Mouse (Mus musculus) regulatory T cell (primary cell): Measurements from ENCODE around the gene Wnt8b.
"Not testable (repeated sequence)": the region's sequence is repeated elsewhere in the genome, so short reads cannot be mapped to it uniquely, and the experiment has no call there.

Experiments used
- in situ Hi-C: fragments of 300-600 bp; cut with MboI, MseI; formaldehyde crosslinking; loops from one replicate; pipeline ENCODE4 v1.15.1; 2025; ENCODE audit warnings: high pct_unique_total_duplicates

The Wnt8b gene

DNA sequence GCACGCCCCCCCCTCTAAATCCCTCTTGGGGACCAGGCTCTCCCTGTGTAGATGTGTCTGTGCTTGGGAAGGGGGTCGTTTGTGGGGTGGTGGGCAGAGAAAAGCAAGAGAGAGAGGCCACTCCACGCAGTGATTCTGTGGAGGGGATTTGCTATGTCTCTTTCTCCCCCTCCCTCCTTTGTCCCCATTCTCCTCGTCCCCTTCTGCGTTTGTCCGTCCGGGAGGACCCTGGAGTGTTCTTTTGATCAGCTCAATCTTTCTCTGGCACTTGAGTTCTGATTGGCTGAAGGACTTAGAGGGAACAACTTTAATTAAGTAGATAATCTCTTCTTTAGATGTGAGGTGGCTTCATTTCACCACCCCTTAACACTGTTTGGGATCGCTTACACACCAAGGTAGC lies at the start of gene Wnt8b:
Gene Wnt8b, plus strand, starts transcription at position 345 of the 400 bp plus-strand sequence.
- in situ Hi-C loops: no loop called here

DNA sequence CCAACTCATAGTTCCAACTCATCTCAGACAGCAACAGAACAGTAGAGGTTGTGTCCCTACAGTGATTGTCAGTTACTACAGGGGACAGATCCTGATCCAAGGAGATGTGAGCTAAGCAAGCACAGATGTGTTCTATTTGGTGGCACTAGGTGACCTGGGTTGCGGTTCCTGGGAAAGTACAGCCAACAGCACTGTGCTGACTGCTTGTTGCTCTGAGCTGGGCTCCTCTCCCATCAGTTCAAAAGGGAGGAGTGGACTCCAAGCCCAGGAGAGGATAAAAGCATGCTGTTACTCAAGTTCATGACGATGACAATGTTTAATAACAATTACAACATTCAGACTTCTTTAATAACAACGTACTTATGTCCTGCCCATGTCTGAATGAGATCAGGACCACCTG lies 47.5 kb upstream of the Wnt8b start:
- in situ Hi-C loops: no loop called here

DNA sequence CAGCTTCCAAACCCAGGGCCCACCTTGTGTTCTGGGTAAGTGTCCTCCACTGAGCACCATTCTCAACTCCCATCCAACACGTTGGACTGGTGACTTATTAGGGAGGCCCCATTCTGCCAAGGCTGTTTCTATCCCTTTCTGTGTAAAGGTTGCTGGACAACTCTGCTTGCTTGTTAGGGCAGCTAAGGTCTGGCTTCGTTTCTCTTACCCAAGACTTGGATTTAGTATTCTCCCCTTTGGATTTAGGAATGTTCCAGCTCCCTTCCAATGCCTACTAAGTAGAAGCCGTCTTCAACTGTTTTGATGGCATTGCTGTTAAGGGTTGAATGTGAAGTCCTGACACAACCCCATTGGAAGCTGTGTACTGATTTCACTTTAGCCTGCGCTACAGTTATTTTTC lies 45.3 kb upstream of the Wnt8b start:
- in situ Hi-C loops: no loop called here

DNA sequence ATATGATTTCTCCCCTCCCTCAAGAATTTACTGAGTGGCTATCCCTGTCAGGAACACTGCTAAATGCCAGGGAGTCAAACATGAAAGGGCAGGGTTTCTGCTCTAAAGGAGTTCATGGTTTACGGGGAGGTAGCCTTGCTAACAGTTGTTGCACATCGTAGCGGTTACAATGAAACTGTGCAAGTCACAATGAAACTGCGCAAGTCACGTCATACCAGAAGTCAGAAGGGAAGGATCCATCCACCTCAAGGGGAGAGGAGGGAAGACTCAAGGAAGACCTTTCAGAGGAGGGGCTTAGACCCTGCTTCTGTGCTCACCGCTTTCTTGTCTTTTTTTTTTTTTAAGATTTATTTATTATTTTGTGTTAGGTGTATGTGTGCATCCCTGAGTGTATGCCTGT lies 38.4 kb upstream of the Wnt8b start:
- in situ Hi-C loops: no loop called here

DNA sequence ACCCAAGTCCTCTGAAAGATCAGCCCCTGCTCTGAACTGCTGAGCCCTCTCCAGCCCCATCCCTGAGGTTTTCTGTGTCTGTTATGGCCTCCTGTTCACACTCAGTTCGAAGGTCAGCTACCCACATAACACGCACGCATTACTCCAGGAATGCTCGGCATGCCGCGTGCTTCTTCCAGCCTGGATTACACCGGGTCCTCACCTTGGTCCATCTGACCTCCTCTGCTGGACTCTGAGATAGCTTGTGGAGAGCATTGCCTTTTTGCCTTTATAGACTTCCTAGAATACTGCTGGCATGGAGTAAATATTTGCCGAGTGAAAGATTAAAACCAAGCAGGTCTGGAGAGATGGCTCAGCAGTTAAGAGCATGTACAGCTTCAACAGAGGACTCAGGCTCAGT lies 37.9 kb upstream of the Wnt8b start:
- in situ Hi-C loops: no loop called here

DNA sequence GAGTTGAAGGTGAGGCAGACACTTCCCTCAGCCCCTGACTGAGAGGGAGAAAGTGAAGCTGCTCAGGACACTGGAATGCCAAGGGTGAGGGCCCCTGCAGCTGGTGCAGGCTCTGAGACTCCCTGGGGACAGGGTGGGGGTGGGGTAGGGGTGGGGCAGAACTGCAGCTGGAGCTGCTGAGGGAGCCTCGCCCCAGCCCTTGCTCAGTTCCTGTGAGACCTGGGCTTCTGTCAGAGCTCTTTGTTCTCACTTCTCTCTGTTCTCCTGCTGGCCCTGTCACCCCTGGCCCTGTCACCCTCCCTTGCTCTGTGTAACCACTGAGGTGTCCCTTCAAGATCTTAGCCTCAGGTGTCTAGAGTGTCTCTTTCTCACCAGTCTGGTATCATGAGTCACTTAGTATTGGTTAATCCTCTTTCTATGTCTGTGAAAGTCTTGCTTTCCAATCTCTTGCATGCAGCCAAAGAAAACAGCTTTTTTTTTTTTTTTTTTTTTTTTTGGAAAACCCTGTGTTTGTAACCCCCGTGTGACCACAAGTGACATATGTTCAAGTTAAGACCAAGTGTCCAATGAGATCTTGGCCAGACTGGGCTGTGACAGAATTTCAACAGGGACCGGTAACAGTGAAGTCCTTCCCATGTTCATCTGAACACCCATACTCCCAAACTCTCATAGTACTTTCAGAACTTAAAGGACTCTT lies 35.8 kb upstream of the Wnt8b start:
- in situ Hi-C loops: no loop called here

DNA sequence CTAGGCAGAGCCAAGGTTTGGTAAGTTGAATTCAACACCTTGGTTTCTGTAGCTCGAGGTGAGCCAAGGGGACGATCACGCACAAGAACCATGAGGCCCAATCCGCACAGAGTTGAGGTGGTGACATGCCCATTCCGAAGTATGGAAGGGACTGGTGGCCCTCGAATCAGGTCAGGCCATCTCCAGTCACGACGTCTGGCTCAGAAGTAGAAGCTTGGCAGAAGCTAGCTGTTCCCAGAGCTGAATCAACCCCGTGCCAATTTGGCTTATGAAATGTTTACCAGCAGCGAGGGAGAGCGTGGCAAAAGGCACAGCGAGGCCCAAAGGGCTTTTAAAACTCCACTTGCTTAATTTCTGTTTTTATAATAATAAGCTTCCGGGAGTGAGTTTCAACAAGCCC lies 34.6 kb upstream of the Wnt8b start:
- in situ Hi-C loops: no loop called here

DNA sequence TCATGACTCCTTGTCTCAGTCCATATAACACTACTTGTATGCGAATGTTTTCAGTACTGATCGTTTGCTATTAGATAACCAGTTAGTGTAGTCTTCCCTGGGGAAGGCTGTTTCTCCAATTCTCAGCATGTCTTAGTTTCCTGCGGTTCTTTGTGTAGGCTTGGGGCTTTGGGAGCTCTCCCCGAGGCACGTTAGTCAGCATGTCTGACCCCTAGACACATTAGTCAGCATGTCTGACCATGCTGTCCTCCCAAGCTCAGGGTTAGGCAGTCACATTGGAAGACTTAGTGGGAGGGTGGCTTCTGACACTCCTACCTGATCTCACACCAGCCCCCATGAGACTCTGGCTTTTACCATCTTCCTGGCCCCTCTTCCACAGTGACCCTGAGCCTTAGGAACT lies 32.8 kb upstream of the Wnt8b start:
- in situ Hi-C loops: no loop called here

DNA sequence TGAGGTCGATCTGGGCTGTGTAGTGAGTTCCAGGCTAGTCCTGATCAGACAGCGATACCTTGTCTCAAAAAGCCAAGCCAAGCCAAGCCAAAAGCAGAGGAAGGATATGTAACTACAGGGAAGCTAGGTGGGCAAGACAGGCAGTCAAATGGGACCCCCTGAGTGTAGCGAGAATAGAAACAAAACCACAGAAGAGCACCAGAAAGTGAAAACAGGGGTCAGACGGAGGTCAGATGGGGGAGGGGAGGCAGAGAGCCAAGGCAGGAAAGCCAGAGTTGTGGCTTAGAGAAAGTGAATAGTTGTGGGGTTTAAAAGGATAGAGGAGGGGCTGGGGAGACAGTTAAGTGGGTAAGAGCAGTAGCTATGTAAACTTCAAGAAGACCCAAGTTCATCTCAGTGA lies 31.8 kb upstream of the Wnt8b start:
- in situ Hi-C loops: no loop called here

DNA sequence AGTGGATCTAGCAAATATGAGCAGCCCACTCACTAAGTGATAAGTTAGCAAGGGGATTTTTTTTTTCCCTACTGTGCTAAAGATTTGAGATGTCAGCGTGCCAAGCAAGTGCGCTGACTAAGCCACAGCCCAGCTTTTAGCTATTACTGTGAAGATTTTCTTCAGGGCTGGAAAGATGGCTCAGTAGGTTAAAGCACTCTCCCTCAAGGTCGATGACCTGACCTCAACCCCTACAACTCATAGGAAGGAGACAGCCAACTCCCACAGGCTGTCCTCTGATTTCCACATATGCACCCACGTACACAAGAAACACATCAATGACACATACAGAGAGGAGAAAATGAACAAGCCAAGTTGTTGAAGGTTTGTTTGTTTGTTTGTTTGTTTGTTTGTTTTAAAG lies 31.1 kb upstream of the Wnt8b start:
- in situ Hi-C loops: no loop called here

DNA sequence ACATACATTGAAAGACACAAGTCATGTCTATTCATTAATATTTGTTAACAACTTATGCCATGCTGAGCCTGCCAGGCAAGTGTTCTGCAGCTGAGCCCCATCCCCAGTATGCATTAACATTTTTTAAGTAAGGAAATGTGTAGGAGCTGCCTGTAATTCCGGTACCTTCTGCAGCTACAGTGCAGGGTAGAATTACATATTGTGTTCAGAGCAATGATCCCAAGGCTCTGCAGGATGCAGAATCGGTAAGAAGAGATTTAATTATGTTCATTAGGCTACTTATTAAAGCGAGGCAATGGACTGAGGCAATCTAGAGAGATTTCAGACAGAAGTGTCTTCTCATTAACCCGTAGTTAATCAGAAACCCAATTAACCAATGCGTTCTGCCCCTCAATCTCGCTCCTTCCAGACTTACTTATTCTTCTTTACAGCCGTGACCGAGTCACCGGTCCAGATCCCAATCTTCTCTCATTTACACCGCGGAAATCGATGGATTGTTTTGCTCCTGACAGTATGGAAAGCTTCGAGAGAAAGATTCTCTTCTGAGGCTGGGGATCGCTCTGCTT lies 27.2 kb upstream of the Wnt8b start:
- in situ Hi-C loops: not testable (repeated sequence)

DNA sequence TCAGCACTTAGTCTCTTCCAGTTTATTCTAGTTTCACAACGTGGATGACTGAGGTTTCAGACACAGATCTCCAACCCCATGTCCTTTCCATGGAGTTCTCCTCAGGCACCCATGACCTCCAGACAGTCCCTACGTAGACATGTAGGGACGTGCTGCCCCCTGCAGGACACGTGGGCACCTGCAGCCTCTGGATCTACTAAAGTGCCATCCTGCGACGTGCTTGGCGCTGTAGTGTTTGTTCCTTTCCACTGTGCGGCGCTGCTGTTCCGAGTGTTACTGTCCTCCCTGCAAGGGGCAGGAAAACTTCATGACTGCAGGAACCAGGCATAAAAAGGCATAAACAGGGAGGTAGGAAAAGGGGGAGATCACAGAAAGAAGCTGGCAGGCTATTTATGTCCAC lies 19.1 kb upstream of the Wnt8b start:
- in situ Hi-C loops: no loop called here

DNA sequence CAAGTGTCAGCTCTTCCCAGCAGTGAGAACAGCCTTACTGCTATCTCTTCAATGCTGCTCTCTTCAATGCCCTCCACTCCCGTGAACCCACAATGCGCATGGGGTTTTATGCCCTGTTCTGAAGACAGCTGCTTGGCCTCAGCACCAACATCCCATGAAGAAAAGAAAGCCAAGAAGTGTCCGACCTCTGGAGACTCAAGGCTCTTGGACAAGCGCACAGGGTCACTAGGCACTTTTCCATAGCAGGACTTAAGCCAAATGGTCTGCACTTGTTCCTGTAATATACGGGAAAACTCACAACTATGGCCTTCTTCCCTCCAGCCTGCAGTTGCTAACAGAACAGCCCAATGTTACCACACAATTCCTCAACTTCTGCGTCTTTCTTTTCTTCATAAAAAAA lies 18.0 kb upstream of the Wnt8b start:
- in situ Hi-C loops: loop anchor here (5.0 kb wide), 1 partner anchor 67 kb away; no protein-coding TSS in a partner anchor

DNA sequence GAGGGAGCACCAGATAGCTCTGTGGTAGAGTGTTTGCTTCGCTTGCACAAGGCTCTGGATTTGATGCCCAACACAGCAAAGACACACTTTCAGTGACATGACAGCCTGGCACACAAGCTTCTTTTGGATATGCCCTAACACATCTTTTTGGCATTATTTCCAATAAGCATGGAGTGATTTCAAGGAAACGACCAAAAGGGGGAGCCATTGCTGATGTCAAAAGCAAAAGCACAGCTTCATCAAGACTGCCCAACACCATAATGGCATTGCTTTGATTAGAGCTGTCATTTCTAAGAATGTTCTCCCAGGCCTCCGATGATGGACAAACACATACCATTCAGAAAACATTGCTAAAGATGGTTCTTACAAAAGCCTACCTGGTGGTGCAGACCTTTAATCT lies 16.7 kb upstream of the Wnt8b start:
- in situ Hi-C loops: loop anchor here (5.0 kb wide), 1 partner anchor 66 kb away; no protein-coding TSS in a partner anchor

DNA sequence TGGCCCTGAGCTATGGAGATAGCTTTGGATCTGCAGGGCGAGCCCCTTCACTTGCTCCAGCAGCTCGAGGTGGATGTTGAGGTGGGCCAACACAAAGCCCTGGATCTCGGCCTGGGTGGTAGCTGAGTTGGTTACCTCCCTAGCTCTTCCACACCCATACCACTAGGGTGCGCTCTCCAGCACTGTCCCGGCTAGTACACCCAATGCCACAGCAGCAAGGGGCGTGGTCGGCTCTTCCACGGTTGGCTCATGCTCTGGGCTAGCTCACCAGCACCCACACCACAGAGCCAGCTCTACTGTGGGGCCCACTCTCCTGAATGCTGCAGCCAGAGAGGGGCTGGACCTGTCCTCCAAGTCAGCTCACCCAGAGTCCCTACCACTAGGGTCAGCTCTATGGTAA lies 6.0 kb upstream of the Wnt8b start:
- in situ Hi-C loops: no loop called here

DNA sequence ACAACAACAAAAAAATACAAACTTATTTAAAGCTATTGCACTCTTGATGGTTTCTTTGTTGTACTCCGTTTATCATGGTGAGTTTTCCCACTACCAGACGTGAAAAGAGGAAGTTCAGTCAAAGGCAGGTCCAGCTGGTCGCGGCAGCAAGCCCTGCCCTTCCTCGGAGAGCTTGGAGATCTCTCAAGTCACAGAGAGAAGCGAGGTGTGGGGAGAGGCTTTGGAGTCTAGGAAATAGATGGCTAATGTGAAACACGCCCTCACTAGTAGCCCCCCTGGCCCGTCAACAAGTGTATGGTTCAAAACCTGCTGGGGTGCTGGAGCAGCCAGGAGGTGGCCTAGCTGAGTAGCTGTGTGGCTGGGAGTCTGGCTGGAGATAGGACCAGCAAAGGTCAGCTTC lies 3.2 kb downstream of the Wnt8b start:
- in situ Hi-C loops: no loop called here

DNA sequence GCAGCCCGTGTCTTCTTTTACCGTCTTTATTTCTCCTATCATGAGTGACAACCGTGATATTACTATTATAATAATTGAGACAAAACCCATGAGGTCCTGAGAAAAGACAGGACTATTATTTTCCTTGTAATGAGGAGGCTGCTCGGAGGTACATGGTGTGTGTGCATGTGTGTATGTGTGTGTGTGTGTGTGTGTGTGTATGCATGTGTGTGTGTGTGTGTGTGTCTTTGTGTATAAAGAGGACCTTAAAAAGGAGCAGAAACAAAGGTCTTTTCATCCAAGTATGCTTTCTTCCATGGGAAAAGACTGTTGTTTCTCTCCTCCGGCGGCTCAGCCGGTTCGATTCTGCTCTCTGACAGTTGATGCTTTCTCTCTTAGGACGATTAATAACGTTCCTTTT lies 3.7 kb downstream of the Wnt8b start:
- in situ Hi-C loops: no loop called here

DNA sequence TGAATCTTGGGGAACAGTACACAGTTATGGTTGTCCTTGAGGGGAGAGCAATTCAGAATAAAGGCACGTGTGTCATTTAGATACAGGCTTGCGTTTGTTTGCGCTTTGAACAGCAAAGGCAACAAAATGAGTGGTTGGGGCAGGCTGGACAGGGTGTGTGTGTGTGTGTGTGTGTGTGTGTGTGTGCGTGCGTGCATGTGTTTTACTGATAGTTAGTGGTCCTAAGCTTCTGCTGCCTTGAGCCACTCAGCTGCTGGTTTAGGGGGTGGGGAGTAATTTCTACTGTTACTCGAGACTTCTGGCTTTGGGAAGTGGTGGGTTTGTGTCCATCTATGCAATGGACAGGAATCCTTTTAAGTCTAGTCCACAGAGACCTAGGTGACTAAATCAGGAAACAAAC lies 5.7 kb downstream of the Wnt8b start:
- in situ Hi-C loops: no loop called here

DNA sequence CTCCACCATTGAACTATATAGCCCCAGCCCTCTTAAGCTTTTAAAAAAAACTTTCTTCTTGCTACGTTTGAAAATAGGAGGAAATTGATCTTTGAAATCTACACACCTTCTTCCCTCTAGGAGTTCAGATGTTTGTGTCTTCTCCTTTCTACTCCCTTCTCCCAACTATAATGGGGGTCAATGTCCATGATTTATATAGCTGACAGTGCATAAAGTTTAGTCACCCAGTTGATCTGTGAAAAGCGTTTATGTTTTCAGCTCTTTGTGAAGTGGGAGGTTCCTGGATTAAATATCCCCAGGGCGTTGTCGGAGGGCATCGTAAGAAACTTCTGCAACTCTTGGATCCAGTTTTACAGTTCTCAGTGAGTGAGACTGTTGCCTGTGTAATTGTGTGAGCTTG lies 7.0 kb downstream of the Wnt8b start:
- in situ Hi-C loops: no loop called here

DNA sequence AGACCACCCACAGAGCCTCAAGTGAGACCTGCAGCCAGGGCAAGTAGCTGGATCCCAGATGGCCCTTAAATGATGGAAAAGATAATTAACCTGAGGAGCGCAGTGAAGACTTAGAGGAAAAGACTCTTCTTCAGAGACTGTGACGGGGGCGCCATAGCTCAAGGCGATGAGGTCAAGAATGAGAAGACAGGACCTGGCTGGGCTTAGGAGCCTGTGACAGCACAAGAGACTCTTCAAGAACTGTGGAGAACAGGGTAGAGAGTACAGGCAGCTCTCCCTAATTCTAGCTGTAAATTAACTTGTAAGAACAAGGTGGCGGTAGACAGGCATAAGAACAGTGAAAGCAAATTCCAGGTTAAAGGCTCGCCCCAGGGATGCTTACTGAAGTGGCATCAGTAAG lies 8.7 kb downstream of the Wnt8b start:
- in situ Hi-C loops: no loop called here

DNA sequence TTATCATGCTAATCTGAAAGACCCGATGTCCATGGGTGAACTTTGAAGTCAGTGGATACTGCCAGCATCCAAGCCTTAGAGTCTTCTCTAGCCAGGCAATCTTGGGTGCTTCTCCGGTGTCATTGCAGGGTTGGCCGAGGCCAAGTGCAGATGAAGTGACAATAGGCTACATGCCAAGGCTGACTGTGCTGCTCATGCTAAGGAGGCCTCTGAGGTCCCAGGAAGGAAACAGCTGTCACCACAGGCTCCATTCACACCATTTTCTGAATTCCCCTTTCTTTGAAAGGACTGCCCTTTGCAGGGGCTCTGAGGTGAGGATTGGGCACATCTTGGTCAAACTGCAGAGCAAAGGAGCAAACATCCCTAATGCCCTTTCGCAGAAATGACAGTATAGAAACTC lies 9.5 kb downstream of the Wnt8b start:
- in situ Hi-C loops: no loop called here

DNA sequence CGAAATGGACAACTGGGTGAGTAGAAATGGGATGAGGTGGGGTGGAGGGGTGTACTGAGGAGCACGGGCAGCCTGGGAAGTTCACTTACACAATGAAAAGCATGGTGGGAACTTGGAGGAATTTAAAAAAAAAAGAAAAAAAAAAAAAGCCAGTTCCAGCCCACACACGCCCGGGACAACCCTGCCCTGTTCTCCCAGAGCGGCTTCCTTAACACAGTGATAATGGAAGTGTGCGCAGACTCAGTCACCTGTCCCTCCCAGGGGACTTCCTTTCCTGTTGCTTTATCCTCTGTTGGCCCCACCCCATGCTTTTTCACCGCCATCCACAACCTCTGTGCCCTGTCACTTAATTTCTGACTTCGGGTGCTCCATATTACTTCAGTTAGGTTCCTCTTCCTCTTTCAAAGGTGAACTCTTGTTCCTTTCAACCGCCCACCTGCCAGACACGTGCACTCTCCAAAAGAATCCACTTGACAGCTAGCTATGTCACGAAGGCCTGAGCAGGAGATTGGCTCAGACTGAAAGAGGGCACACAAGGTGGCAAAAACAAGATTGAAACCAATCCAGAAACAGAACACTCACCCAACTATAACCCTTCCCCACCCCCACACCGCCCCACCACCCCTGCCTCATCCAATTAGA lies 17.4 kb downstream of the Wnt8b start:
- in situ Hi-C loops: no loop called here

DNA sequence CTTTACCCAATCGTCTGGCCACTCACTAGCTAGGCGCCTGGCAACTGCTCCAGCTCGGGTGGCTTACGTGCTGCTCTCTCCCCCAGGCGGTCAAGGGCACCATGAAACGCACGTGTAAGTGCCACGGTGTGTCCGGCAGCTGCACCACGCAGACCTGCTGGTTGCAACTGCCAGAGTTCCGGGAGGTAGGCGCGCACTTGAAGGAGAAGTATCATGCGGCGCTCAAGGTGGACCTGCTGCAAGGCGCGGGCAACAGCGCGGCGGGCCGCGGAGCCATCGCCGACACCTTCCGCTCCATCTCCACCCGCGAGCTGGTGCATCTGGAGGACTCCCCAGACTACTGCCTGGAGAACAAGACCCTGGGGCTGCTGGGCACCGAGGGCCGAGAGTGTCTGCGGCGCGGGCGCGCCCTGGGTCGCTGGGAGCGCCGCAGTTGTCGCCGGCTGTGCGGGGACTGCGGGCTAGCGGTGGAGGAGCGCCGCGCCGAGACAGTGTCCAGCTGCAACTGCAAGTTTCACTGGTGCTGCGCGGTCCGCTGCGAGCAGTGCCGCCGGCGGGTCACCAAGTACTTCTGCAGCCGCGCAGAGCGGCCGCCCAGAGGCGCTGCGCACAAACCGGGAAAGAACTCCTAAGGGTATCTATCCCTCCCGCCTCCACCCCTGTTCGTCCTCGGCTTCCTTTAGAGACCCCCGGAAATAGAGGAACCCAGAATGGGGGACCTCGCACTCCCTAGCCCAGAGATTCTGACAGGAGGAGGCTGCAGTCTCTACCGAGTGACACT lies 18.4 kb downstream of the Wnt8b start:
- in situ Hi-C loops: no loop called here
